Mouse (Mus musculus): Measurements from ENCODE around the gene Polr2b.

GRCm38 (mm10) chr5:77398285-77399057 lies 88.5 kb downstream of the Polr2b start:
- no peak for TF ChIP-seq CTCF (conservative IDR thresholded peaks at IDR 0.05; ENCODE audit: insufficient read depth, insufficient read length, low read depth, low read length)
- TF ChIP-seq POLR2A (IDR thresholded peaks at IDR 0.05; ENCODE audit: low read depth, low read length), result no peak

All from kidney, adult 2 months (tissue).